Mouse (Mus musculus): ENCODE results near the gene Agpat3.

Gene Agpat3

DNA sequence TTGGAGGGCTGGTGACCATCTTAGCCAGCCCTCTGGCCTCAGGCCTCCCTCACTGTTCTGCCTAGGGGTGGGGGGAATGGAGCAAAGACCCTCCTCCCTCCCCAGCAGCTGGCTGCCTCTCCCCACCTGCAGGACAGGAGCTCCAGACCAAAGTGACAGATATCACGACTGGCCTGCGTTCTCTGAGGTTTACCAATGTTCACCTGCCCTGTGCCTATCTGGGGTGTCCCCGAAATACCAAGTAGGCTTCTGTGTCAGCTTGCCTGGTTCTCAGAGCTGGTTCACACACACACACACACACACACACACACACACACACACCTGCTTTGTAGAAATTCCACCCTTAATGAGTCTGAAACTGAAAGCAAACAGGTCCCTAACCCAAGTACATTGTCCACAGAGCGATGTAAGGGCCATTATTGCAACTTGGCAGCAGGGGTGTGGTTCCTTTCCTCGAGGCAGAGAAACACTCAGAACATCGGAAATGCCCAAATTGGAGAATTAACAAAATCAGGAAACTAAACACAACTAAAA is 94.1 kb downstream of the Agpat3 start:
- DNase-seq (ENCODE audit: low spot score in 2 of 2): no peak

DNA sequence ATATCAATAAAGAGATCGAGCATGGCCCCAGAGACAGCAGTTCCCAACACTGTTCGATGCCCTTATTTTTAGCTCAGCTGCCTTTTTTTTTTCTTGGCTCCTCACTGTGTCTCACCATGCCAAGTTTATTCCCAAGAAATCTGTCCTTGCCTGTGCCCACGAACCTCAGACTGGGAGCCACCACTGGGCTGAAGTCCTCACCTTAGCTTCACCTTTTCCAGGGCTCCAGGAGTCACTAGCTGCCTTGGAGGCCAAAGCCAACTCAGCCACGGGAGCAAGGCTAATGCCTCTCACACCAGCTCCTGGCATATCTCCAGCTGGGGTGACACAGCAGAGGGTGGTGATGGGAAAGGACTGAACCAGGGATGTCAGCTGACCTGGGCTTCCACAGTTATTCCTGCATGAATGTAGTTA is 96.6 kb downstream of the Agpat3 start:
- DNase-seq (ENCODE audit: low spot score in 2 of 2): peak; percentile 65 to 75

DNA sequence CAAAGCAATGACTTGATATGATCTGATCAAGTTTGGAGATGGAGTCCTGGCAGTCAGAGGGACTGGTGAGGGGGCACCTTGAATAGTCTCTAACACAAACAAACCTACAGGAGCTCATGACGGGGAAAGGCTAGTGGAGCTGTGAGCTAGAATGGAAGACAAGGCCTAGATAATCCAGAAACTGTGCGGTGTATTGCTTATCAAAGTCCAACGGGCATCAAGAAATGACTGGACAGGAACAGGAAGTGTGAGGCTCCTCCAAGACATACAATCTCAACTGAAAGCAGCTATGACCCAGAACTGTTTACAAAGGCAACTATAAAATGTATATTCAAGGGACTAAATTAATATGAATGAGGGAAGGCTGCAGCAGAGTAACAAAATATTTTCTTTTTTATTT is 105.1 kb downstream of the Agpat3 start:
- DNase-seq (ENCODE audit: low spot score in 2 of 2): no peak

DNA sequence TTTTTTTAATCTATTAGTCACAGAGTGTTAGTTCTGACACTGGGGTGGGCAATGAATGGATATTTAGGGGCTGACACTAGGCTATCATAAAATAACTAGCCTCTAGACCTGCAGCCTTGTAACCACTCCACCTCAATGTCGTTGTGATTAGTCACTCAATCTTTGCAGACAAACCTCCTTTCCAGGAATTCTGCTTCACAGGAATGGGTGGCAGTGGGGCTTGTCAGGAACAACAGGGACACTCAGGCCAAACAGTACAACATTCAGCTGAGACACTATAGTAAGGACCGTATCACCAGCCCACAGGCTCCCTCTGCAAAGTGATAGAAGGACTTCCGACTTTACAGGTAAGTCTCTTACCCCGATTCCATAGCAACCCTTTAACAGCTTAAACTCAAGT is 105.6 kb downstream of the Agpat3 start:
- DNase-seq (ENCODE audit: low spot score in 2 of 2): no peak

DNA sequence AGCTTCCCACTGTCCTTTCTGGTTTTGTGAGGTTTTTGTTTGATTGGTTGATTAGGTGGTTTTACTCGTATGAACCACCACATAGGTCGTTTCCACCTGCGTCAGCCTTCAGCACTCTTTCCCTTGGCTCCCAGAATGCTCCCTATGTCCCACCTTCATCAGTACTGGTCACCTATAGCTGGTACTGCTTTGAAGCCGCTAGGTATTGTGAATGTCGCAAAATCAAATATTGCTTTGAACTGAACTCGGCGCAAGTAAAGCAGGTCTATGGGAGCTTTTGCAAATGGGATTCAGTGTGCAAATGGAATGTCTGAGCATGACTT is 107.1 kb downstream of the Agpat3 start:
- DNase-seq (ENCODE audit: low spot score in 2 of 2): peak in 1 of 2 experiments; percentile 6

DNA sequence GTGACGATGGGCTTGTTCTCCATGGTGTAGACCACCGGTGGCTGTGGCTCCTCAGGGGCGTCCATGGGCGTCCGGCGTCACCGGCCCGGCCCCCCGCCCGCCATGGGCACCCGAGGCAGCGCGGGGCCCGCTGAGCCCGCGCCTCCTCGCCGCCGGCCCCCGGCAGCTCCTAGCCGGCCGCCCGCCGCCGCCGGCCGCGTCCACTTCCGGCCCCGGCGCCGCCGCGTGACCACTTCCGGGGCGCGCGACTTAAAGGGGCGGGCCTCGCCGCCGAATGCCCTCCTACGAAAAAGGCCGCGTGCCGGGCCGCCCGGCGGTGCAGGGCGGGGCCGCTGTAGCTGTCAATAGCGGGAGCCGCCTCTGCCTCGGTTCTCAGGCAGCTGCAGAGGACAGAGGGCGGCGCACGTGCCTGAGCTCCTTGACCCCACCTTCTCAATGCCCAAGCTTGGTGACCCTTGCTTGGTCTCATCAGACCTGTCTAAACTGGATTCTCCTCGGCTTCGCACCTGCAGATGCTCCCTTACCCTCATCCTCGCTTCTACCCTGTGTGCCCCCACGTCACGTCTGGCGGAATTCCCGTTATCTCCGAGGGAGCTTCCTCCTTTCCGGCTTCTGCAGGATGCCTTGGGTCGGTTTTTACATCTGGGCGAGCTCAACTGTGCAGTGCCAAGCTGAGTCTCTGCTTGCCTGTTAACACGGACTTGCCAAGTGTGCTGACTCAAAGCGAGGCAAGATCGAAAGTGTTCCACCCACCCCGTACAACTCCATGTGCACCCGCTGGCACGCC is 107.7 kb downstream of the Agpat3 start, which contains the start of gene Trappc10:
TSS of gene Trappc10 (minus strand) at position 204 of the 787 bp plus-strand sequence.
- peak; percentile 85 to 88 for DNase-seq (ENCODE audit: low spot score in 2 of 2)

DNA sequence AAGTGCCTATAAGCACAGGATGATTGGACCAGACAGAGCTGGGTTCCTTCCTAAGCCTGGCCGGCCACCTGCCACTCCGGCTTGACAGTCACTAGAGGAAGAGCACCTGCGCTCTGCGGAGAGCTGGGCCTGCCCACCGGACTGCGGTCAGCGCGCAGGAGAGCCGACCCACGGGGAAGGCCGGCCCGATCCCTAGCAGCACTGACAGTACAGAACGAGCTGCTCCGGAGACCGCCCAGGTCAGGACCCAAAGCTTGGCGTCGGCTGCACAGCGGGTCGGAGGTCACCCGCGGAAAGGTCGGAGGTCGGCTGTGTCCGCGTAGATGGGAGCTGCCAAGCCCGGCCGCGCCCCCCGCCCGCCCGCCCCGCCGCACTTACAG is 108.2 kb downstream of the Agpat3 start:
- DNase-seq (ENCODE audit: low spot score in 2 of 2): peak; percentile 25 to 33

DNA sequence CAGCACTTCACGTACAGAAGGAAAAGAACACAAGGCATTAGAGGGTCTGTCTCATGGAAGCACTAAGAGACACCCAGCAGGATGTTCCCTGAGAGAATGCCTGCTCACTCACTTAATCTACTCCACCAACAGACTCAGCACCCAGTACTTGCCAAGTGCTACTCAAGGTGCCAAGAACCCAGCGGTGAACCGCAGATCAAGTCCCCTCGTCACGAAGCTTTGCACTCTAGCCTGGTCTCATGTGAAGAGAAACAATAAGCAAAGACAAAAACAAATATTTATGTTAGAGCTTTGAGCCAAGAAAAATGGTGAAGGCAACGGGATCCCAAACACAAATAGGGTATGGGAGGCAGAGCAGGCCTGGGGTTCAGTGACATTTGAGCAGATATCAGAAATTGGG is 113.4 kb downstream of the Agpat3 start:
- DNase-seq (ENCODE audit: low spot score in 2 of 2): no peak

DNA sequence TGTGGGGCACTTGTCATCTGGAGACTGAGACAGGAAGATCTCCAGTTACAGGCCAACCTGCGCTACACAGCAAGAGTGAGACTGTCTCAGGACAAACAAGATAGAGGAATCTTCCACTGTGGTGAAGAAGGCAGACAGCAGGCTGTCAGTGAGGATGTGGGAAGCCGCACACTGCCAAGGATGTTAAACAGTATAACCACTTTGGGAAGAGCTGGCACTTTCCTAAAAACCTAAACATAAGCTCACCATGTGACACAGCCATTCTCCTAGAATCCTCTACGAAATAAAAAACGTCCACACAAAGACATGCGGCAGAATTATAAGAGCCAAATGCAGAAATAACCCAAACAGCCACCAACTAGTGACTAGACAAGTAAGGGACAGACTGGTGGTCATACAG is 114.0 kb downstream of the Agpat3 start:
- no peak for DNase-seq (ENCODE audit: low spot score in 2 of 2)

DNA sequence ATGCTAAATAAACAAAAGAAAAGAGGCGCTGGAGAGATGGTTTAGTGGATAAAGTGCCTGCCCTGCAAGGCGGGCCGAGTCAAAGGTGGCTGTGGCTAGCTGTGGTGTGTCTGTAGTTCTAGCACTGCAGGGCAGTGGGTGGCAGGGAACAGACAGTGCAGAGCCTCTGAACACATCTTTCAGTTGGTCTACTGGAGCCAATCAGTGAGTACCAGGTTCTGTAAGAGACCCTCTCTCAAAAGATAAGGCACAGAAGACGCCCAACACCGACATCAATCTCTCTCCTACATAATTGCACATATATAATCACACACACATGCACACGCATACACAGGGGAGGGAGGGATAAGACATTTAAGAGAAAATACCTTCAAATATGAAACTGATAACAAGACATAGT is 114.5 kb downstream of the Agpat3 start:
- no peak for DNase-seq (ENCODE audit: low spot score in 2 of 2)

DNA sequence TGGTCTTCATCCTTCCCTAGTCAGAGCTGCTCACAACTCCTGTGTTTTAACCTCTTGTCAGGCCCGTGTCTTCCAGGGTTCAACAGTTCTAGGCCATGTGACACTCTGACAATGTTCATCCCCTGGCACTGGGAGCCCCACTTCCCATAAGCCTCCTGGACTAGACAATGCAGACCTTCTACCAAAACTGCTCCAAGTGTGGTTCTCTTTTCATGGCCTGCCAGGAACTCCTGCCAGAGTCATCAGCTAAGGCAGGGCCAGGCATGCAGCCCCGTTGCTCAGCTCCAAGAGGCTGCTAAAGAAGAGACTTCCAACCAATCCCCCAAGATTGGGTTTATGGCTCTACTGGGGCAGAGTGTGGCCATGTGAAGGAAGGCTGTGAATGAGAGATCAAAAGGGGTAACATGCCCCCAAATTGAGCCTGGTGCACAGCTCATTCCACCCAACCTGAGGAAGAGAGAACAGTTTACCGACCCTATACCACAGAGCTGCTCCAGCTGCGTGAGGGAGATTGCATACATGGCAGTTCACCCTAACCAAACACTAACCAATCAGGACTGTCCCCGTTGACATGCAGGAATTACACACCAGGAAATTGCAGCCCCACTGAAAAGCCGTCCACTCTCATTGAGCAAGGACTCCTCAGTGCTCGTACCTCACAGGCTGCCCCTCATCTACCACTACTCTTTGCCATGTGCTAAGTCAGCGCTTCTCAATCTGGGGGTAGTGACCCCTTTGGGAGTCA is 115.2 kb downstream of the Agpat3 start:
- DNase-seq (ENCODE audit: low spot score in 2 of 2): no peak

DNA sequence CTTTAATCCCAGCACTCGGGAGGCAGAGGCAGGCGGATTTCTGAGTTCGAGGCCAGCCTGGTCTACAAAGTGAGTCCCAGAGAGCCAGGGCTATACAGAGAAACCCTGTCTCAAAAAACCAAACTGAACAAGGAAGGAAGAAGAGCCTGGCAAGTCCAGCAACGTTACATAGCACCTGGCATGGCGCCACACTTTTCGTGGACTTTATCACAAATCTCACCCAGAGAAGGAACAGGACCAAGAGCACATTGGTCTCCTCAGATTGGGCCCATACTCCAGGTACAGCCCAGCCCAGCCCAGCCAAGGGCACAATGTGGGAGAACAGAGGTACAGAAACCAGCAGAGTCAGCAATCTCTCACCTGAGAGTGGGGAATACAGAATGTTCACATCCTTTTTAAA is 118.5 kb downstream of the Agpat3 start:
- no peak for DNase-seq (ENCODE audit: low spot score in 2 of 2)

DNA sequence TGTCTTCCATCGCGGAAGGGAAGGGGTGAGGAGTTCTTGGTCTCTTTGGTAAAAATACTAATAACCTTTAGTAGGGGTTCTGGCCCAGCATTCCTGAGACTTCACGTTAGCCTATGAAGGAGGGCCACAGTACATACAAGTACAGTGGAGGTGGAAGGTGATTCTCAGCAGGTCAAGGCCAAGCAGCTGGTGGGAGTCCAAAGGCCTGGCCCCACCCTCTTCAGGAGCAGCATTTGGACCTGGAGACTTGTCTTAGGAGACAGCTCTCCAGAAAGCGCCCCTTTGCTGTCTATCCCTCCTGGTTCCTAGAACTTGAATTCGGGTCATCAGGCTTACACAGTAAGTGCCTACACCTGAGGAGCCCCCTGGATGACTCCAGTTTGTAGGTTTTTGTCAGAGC is 119.1 kb downstream of the Agpat3 start:
- no peak for DNase-seq (ENCODE audit: low spot score in 2 of 2)

DNA sequence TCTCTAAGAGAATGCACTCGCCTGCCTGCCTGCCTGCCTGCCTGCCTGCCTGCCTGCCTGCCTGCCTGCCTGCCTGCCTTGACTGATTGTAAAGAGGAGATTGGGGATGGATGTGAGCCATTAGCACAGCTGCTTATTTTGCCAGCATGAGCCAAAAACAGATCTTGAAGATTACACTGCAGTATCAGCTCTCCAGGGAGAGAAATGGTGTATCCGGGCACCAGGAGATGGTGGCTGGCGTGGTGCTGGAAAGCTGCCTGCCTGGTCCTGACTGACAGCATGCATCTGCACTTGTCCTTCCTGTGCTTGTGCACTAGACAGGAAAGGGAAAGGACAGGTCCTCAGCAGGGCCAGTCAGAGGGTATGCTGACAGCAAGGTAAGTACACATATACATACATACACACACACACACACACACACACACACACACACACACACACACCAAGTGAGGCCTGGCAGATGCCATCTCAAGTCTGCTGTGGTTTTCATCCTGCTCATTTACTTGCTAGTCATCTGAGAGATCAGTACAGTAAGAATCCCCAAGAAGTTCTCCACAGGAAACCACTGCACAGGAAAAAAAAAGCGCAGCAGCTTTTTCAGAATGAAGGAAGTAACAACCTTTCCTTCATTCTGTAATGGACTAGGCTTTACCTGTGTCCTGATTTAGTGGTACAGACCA is 119.8 kb downstream of the Agpat3 start:
- DNase-seq (ENCODE audit: low spot score in 2 of 2): no peak

DNA sequence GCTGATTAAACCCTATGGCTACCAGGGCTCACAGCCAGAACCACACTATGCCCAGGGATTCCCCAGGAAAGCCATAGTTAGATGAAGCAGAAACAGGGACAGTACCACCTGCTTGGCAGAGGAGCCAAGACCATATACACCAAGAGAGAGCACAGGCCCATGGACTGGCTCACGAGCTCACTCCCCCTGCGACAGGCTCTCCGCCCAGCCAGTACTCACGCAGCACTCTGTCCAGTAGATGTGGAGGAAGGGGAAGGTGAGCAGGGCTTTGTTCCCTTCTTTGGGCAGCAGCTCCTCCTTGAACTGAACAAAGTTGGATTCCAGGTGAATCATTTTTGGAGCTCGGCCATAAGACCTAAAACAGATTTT is 123.7 kb downstream of the Agpat3 start:
- no peak for DNase-seq (ENCODE audit: low spot score in 2 of 2)

DNA sequence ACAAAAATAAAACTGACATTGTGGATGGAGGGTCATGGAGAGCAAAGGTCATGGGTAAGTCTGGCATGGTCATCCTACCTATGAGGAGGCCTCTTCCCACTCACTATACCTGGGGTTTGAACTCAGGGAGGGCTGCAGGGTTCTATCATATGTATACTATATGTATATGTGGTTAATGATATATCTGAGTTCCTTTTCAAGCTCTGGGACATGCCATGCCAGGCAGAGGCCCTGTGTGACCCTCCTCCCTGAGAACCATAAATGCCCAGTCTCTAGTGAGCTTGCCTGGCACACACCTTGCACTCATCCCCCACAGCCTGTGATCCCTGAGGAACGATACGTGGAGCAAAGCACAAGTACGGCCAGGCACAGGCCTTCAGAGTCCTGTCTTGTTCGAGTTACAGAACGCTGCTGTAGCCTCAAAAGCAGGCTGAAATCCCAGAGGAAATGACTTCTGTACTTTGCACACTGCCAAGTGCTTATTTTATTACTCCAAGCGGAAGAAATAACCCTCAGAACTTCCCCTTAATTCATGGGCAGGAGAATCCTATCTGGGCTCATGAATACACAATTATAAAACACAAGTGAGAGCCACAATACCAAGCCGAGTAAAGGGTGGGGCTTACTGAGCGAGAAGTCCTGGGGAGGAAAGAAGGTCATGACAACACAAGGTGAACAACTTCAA is 124.3 kb downstream of the Agpat3 start:
- DNase-seq (ENCODE audit: low spot score in 2 of 2): peak; percentile 34 to 55

DNA sequence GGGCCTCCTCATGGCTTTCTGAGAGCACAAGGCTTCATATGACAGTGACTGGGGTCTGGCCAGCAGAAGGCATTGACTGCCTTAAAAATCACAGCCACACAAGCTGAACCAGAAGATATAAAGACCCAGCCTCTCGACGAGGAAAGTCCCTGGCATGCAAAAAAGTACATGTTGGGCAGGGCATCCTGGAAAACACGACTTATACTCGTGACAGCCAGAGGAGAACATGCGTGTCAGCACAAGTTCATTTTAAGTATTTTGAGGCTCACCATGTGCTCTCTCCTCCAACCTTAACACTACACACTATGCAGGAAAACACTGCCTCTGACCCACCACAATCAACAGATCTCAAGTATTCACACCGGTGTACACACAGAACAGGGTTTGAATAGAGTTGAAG is 128.2 kb downstream of the Agpat3 start:
- DNase-seq (ENCODE audit: low spot score in 2 of 2): no peak

DNA sequence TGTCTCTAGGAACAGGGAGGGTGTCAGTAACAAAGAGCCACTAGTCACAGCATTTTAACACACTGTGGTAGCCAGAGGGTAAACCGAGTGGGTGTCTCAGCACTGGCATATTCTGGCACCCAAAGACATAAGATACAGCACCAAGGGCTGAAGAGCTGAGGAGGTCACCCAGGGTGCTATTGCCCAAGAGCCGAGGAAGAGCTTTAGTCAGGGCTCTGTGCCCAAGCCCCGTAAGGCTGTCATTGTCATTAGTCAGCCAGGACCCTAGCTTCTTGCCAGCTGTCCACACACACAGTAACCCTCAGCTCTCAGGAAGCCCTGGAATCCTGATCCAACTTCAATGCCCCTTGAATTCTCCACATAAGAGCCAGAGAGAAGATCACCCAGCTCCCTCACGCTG is 129.4 kb downstream of the Agpat3 start:
- DNase-seq (ENCODE audit: low spot score in 2 of 2): peak; percentile 15 to 48

DNA sequence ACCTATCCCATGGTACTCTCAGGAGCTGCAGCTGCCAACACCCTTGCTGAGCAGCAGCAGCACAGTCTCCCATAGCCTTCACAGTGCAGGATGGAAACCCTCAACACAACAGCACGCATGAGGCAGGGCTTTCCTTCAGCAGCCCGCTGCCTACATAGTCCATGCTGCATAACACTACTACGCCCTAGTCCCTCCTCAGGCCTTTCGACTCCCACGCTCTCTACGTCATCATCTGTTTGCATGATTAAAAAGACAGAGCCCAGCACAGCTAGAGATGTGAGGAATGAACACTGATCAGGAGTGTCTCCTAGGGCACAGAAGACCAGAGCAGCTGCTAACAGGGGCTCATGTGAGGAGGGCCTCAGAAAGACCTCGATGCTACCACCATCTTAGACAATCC is 131.0 kb downstream of the Agpat3 start:
- no peak for DNase-seq (ENCODE audit: low spot score in 2 of 2)

DNA sequence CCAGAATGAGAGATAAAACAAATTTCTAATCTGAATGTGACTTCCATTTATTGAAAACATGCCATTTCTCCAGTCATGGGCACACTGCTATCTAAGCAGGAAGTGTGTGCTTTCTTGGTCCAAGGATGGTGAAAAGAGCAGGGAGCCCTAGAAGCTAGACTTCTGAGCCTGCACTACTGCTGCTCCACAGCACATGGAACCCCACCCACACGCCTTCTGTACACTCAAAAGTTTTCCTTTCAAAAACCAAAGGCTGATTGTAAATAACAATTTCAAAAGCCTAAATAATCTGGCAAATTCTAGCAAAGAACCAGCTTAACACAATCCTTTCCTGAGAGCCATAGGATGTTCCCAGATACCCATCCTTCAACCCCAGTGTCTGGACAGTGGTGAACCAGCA is 132.8 kb downstream of the Agpat3 start:
- no peak for DNase-seq (ENCODE audit: low spot score in 2 of 2)
